Mouse (Mus musculus): Measurements from ENCODE around the gene Slc9b2. TPM values are rescaled to one million over a fixed set of nuclear protein-coding genes. Genes with fewer than 3 reads are reported as not detected.

Gene Slc9b2
- 0.61 and 0.85 TPM in 2 replicates for polyA plus RNA-seq (2012; rRNA removed)

GRCm38 (mm10) chr3:135307411-135308259, at the start of gene Slc9b2:
Slc9b2 (plus strand) TSS chr3:135307700.
- DNase-seq (ENCODE audit: low read depth), result no peak

GRCm38 (mm10) chr3:135258919-135259318, 48.6 kb upstream of the Slc9b2 start:
- DNase-seq (ENCODE audit: low read depth), result no peak

GRCm38 (mm10) chr3:135260233-135260632, 47.3 kb upstream of the Slc9b2 start:
- no peak for DNase-seq (ENCODE audit: low read depth)

GRCm38 (mm10) chr3:135268616-135269015, 38.9 kb upstream of the Slc9b2 start:
- DNase-seq (ENCODE audit: low read depth), result no peak

- DNase-seq (ENCODE audit: low read depth), result no peak
Measured at GRCm38 (mm10) chr3:135269391-135269990, 38.0 kb upstream of the Slc9b2 start.

GRCm38 (mm10) chr3:135272627-135273026, 34.9 kb upstream of the Slc9b2 start:
- DNase-seq (ENCODE audit: low read depth), result no peak

- no peak for DNase-seq (ENCODE audit: low read depth)
Measured at GRCm38 (mm10) chr3:135273047-135273446, 34.5 kb upstream of the Slc9b2 start.

- no peak for DNase-seq (ENCODE audit: low read depth)
Measured at GRCm38 (mm10) chr3:135280160-135280559, 27.3 kb upstream of the Slc9b2 start.

GRCm38 (mm10) chr3:135280669-135281415, 26.7 kb upstream of the Slc9b2 start, which contains the start of gene Bdh2:
Bdh2 (plus strand) TSS chr3:135281221.
- peak; percentile 28 for DNase-seq (ENCODE audit: low read depth)

- DNase-seq (ENCODE audit: low read depth), result no peak
Measured at GRCm38 (mm10) chr3:135281701-135282100, 25.8 kb upstream of the Slc9b2 start.

GRCm38 (mm10) chr3:135285256-135285655, 22.2 kb upstream of the Slc9b2 start:
- DNase-seq (ENCODE audit: low read depth), result no peak

- DNase-seq (ENCODE audit: low read depth), result no peak
Measured at GRCm38 (mm10) chr3:135285807-135286206, 21.7 kb upstream of the Slc9b2 start.

- no peak for DNase-seq (ENCODE audit: low read depth)
Measured at GRCm38 (mm10) chr3:135288138-135288750, 19.3 kb upstream of the Slc9b2 start.

- DNase-seq (ENCODE audit: low read depth), result no peak
Measured at GRCm38 (mm10) chr3:135289148-135289547, 18.4 kb upstream of the Slc9b2 start.

GRCm38 (mm10) chr3:135290249-135290894, 17.1 kb upstream of the Slc9b2 start:
- no peak for DNase-seq (ENCODE audit: low read depth)

- peak; percentile 78 for DNase-seq (ENCODE audit: low read depth)
Measured at GRCm38 (mm10) chr3:135293703-135294102, 13.8 kb upstream of the Slc9b2 start.

- DNase-seq (ENCODE audit: low read depth), result no peak
Measured at GRCm38 (mm10) chr3:135295559-135295958, 11.9 kb upstream of the Slc9b2 start.

- DNase-seq (ENCODE audit: low read depth), result no peak
Measured at GRCm38 (mm10) chr3:135298560-135298959, 8.9 kb upstream of the Slc9b2 start.

- no peak for DNase-seq (ENCODE audit: low read depth)
Measured at GRCm38 (mm10) chr3:135300081-135300480, 7.4 kb upstream of the Slc9b2 start.

GRCm38 (mm10) chr3:135304060-135304459, 3.4 kb upstream of the Slc9b2 start:
- no peak for DNase-seq (ENCODE audit: low read depth)

- DNase-seq (ENCODE audit: low read depth), result no peak
Measured at GRCm38 (mm10) chr3:135304566-135304965, 2.9 kb upstream of the Slc9b2 start.

All from gonadal fat pad, adult 2 months (tissue).